Mouse (Mus musculus): Measurements from ENCODE around the gene Hivep1. TPM values are rescaled to one million over a fixed set of nuclear protein-coding genes. Genes with fewer than 3 reads are reported as not detected.

Hivep1 gene
- polyA plus RNA-seq, 1 experiment = 5.3 TPM

DNA sequence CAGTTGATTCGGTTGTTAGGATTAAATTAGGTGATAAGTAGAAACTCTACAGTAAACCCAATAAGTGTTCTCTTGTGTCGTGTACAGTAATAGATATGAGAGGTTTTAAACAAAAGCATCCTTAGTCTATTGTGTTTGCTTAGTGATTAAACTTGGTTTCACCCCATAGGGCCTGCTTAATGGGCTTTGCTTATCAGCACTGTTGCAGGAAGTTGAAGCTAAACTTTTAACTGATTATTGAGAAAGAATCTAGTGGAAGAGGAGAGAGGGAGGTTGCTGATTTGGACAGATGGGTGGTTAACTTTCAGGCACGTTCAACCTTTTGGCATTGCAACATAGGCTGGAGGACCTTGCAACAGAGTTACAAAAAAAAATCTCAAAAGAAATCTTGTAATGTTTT, 2.3 kb downstream of the Hivep1 start:
- no peak overlapping the region for H3K4me2 ChIP-seq (ENCODE audit: low read depth)
- no peak overlapping the region for H3ac ChIP-seq (ENCODE audit: control insufficient read depth, insufficient read length)
- peaks cover under 1% of the 10 kb centered on the region for H3K36me3 ChIP-seq (ENCODE audit: control insufficient read depth, insufficient read depth)
- H3K4me3 ChIP-seq = no peak overlapping the region
- no peaks in the 10 kb centered on the region for H3K27me3 ChIP-seq (ENCODE audit: control insufficient read depth, insufficient read depth, insufficient read length)
- TF ChIP-seq USF1 (IDR thresholded peaks at IDR 0.05; ENCODE audit: low read depth) = no peak
- TF ChIP-seq TCF12 (IDR thresholded peaks at IDR 0.05; ENCODE audit: insufficient read depth, poor library complexity, severe bottlenecking) = no peak
- TF ChIP-seq SRF (IDR thresholded peaks at IDR 0.05; ENCODE audit: control insufficient read depth, insufficient read length, low read depth) = no peak
- no peaks in the 10 kb centered on the region for H3K79me2 ChIP-seq (ENCODE audit: control insufficient read depth, insufficient read depth)

DNA sequence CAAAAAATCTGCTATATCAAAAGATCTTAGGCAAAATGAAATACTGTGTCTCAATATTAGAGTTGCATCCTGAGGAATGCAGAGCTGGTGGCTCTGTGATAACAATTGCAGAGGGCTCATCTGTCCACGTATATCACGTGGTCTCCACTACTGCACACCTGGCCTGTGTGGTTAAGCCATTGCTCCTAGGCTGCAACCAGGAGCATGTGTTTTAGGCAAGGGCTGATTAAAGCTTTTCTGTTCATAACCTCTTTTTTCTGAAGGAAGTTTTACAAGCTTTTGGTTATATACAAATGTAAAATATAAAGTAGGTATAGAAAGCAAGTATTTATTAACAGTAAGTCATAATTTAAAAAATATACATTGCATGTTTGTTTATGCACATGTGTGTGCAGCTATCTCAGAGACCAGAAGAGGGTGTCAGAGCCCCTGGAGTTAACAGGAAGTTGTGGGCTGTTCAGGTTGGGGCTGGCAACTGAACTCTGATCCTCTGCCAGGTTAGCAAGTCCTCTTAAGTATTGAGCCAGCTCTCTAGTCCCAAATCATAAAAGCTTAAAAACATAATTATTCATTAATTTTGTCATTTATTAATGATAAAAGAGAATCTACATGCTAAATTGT, 5.0 kb downstream of the Hivep1 start:
- H3K4me3 ChIP-seq = no peak overlapping the region
- H3K79me2 ChIP-seq (ENCODE audit: control insufficient read depth, insufficient read depth) = no peaks in the 10 kb centered on the region
- no peak overlapping the region for H3K4me2 ChIP-seq (ENCODE audit: low read depth)
- H3K27me3 ChIP-seq (ENCODE audit: control insufficient read depth, insufficient read depth, insufficient read length) = no peaks in the 10 kb centered on the region
- no peak for TF ChIP-seq TCF3 (IDR thresholded peaks at IDR 0.05; ENCODE audit: insufficient read length, low read depth)
- no peak for TF ChIP-seq POLR2A (IDR thresholded peaks at IDR 0.05; ENCODE audit: insufficient read length, low read depth)
- no peak for TF ChIP-seq REST (IDR thresholded peaks at IDR 0.05; ENCODE audit: insufficient read depth, insufficient read length)
- no peak for TF ChIP-seq POLR2AphosphoS2 (IDR thresholded peaks at IDR 0.05; ENCODE audit: insufficient read length, low read depth)
- no peak for TF ChIP-seq SRF (IDR thresholded peaks at IDR 0.05; ENCODE audit: control insufficient read depth, insufficient read length, low read depth)
- no peak for TF ChIP-seq MYOG (IDR thresholded peaks at IDR 0.05; ENCODE audit: control insufficient read depth in 1 of 3, insufficient read depth in 1 of 3, insufficient read length in 2 of 3, low read depth in 2 of 3)
- no peak for TF ChIP-seq CEBPB (IDR thresholded peaks at IDR 0.05; ENCODE audit: insufficient read depth, poor library complexity, severe bottlenecking)
- no peak for TF ChIP-seq USF1 (IDR thresholded peaks at IDR 0.05; ENCODE audit: low read depth)
- TF ChIP-seq MAX (IDR thresholded peaks at IDR 0.05; ENCODE audit: low read depth) = no peak
- H3ac ChIP-seq (ENCODE audit: control insufficient read depth, insufficient read length) = no peak overlapping the region
- peaks cover 5% of the 10 kb centered on the region for H3K36me3 ChIP-seq (ENCODE audit: control insufficient read depth, insufficient read depth)

DNA sequence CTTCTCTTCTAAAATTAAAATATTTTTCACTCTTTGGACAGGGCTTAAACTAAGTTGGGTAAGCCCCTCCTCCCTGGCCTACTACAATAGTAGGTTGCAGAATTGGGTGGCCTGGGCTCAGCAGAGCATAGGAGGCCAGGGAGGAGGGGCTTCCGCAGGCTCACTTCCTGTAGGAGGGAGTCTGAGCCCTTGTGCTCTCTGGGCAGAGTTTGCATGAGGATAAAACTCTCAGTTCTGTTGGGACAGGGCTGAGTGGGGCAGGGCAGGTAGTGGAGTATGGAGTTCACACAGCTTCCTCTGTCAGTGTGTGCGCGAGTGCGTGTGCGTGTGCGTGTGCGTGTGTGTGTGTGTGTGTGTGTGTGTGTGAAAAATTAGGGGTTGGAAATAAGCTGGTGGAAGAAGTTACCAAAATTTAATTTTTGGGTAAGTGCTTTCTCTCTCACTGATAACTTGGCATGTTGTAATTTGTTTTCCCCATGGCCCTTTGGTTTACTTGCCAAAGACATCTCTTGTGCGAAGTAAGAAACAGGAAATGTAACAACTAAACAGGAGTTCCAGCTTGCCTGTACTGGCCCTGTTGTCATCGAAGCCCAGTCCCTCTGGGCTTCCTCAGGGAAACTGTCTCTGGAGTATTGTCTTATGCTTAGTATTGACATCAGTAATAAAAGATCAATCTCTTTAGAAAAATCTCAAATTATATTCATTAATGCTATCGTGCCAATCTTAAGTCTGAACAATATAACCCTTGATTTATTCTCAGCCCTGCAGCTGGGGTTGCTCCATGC, 9.2 kb downstream of the Hivep1 start:
- Histone ChIP-seq H3K4me2 (ENCODE audit: low read depth) (no peak overlapping the region), H3K36me3 (ENCODE audit: control insufficient read depth, insufficient read depth) (peaks cover 5% of the 10 kb centered on the region), H3K79me2 (ENCODE audit: control insufficient read depth, insufficient read depth) (no peaks in the 10 kb centered on the region), H3K4me3 (no peak overlapping the region), H3ac (ENCODE audit: control insufficient read depth, insufficient read length) (no peak overlapping the region), H3K27me3 (ENCODE audit: control insufficient read depth, insufficient read depth, insufficient read length) (no peaks in the 10 kb centered on the region)
- no peak for TF ChIP-seq MAX (IDR thresholded peaks at IDR 0.05; ENCODE audit: low read depth)
- no peak for TF ChIP-seq POLR2A (IDR thresholded peaks at IDR 0.05; ENCODE audit: insufficient read length, low read depth)
- TF ChIP-seq MYOG (IDR thresholded peaks at IDR 0.05; ENCODE audit: control insufficient read depth in 1 of 3, insufficient read depth in 1 of 3, insufficient read length in 2 of 3, low read depth in 2 of 3) = no peak
- TF ChIP-seq E2F4 (IDR thresholded peaks at IDR 0.05; ENCODE audit: insufficient read depth) = no peak
- TF ChIP-seq SRF (IDR thresholded peaks at IDR 0.05; ENCODE audit: control insufficient read depth, insufficient read length, low read depth) = no peak
- TF ChIP-seq MYOD1 (IDR thresholded peaks at IDR 0.05; ENCODE audit: control insufficient read depth in 1 of 3, insufficient read length in 2 of 3, low read depth in 2 of 3) = no peak
- TF ChIP-seq TCF12 (IDR thresholded peaks at IDR 0.05; ENCODE audit: insufficient read depth, poor library complexity, severe bottlenecking) = no peak

DNA sequence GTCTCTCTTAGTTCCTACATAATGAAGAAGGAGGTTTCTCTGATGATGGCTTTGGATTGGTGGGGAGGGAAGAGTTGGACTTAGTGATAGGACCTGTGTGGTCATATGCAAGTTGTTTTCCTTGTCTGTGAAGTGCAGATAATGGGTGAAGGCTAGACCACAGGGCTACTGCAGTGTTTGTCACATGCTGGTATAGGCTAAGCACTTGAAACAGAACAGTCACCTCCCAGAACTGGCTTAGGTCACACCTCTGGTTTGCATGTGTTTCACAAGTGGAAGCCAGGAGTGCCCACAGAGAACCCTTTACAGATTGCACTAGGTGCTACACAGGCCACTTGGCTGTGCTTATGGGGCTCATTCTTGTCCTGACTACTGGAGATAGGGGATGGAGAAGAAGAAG, 12.4 kb downstream of the Hivep1 start:
- Histone ChIP-seq H3K36me3 (ENCODE audit: control insufficient read depth, insufficient read depth) (peaks cover 4% of the 10 kb centered on the region), H3ac (ENCODE audit: control insufficient read depth, insufficient read length) (no peak overlapping the region), H3K4me3 (no peak overlapping the region), H3K79me2 (ENCODE audit: control insufficient read depth, insufficient read depth) (no peaks in the 10 kb centered on the region), H3K4me2 (ENCODE audit: low read depth) (no peak overlapping the region), H3K27me3 (ENCODE audit: control insufficient read depth, insufficient read depth, insufficient read length) (no peaks in the 10 kb centered on the region)
- TF ChIP-seq POLR2AphosphoS2 (IDR thresholded peaks at IDR 0.05; ENCODE audit: insufficient read length, low read depth) = no peak
- TF ChIP-seq USF1 (IDR thresholded peaks at IDR 0.05; ENCODE audit: low read depth) = no peak
- TF ChIP-seq MYOG (IDR thresholded peaks at IDR 0.05; ENCODE audit: control insufficient read depth in 1 of 3, insufficient read depth in 1 of 3, insufficient read length in 2 of 3, low read depth in 2 of 3) = no peak
- TF ChIP-seq SRF (IDR thresholded peaks at IDR 0.05; ENCODE audit: control insufficient read depth, insufficient read length, low read depth) = no peak
- no peak for TF ChIP-seq POLR2A (IDR thresholded peaks at IDR 0.05; ENCODE audit: insufficient read length, low read depth)
- TF ChIP-seq TCF12 (IDR thresholded peaks at IDR 0.05; ENCODE audit: insufficient read depth, poor library complexity, severe bottlenecking) = no peak
- TF ChIP-seq MAX (IDR thresholded peaks at IDR 0.05; ENCODE audit: low read depth) = no peak
- TF ChIP-seq REST (IDR thresholded peaks at IDR 0.05; ENCODE audit: insufficient read depth, insufficient read length) = no peak

DNA sequence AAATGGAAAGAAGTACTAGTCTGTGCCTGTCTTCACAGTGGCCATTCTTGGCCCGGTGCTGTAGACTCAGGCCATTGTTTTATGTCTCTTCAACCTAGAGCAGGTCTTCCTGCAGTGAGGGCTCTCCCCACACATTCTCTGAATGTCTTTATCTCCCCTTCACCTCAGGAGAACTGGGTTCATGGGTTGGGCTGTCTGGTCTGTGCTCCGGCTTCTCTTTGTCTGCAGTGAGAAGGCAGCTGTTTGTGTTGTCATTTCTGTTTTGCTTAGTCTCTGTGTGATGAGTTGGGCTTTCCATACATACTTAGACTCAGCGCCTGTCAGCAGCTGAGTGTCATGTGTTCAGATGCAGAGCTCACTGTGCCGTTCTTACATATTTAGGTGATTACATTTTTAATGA, 18.4 kb downstream of the Hivep1 start:
- H3K79me2 ChIP-seq (ENCODE audit: control insufficient read depth, insufficient read depth) = no peaks in the 10 kb centered on the region
- TF ChIP-seq REST (IDR thresholded peaks at IDR 0.05; ENCODE audit: insufficient read depth, insufficient read length) (no peak), MAX (IDR thresholded peaks at IDR 0.05; ENCODE audit: low read depth) (no peak), TCF3 (IDR thresholded peaks at IDR 0.05; ENCODE audit: insufficient read length, low read depth) (no peak), POLR2A (IDR thresholded peaks at IDR 0.05; ENCODE audit: insufficient read length, low read depth) (no peak), CEBPB (IDR thresholded peaks at IDR 0.05; ENCODE audit: insufficient read depth, poor library complexity, severe bottlenecking) (no peak), MYOG (IDR thresholded peaks at IDR 0.05; ENCODE audit: control insufficient read depth in 1 of 3, insufficient read depth in 1 of 3, insufficient read length in 2 of 3, low read depth in 2 of 3) (no peak), SRF (IDR thresholded peaks at IDR 0.05; ENCODE audit: control insufficient read depth, insufficient read length, low read depth) (no peak), MYOD1 (IDR thresholded peaks at IDR 0.05; ENCODE audit: control insufficient read depth in 1 of 3, insufficient read length in 2 of 3, low read depth in 2 of 3) (no peak), TCF12 (IDR thresholded peaks at IDR 0.05; ENCODE audit: insufficient read depth, poor library complexity, severe bottlenecking) (no peak), USF1 (IDR thresholded peaks at IDR 0.05; ENCODE audit: low read depth) (no peak), POLR2AphosphoS2 (IDR thresholded peaks at IDR 0.05; ENCODE audit: insufficient read length, low read depth) (no peak), E2F4 (IDR thresholded peaks at IDR 0.05; ENCODE audit: insufficient read depth) (no peak)
- H3ac ChIP-seq (ENCODE audit: control insufficient read depth, insufficient read length) = no peak overlapping the region
- no peaks in the 10 kb centered on the region for H3K36me3 ChIP-seq (ENCODE audit: control insufficient read depth, insufficient read depth)
- no peak overlapping the region for H3K4me2 ChIP-seq (ENCODE audit: low read depth)
- H3K4me3 ChIP-seq = no peak overlapping the region
- H3K27me3 ChIP-seq (ENCODE audit: control insufficient read depth, insufficient read depth, insufficient read length) = no peaks in the 10 kb centered on the region
